Mouse (Mus musculus): ENCODE measurements around the gene Taar3. TPM values are rescaled to one million over a fixed set of nuclear protein-coding genes. Genes with fewer than 3 reads are reported as not detected.

Gene Taar3
- total RNA-seq, 2 experiments from 2014 or later, result not detected

Other genes with a start within 250 kb of the Taar3 start
- 100 to 1,000 TPM; 357 to 393 TPM for gene Rps12, start 162.3 kb upstream of the Taar3 start, total RNA-seq (2021)
- 10 to 100 TPM; 12.0 to 16.7 TPM for gene Slc18b1, start 152.6 kb upstream of the Taar3 start, total RNA-seq (2021)
- under 1 TPM in 1 of 2 experiments, not detected in 1; 0.19 TPM for gene Vnn3, start 98.1 kb upstream of the Taar3 start, total RNA-seq (2021)
- 1 to 10 TPM; 3.0 to 3.8 TPM for gene Vnn1, start 54.9 kb upstream of the Taar3 start, total RNA-seq (2021)
- gene Taar1, start 29.2 kb upstream of the Taar3 start, total RNA-seq (2021), result not detected
- not detected for gene Taar2, start 11.0 kb upstream of the Taar3 start, total RNA-seq (2021)
- not detected for gene Taar4, start 10.9 kb downstream of the Taar3 start, total RNA-seq (2021)
- not detected for gene Taar5, start 21.1 kb downstream of the Taar3 start, total RNA-seq (2021)
- not detected for gene Taar6, start 36.1 kb downstream of the Taar3 start, total RNA-seq (2021)
- gene Taar7a, start 43.9 kb downstream of the Taar3 start, total RNA-seq (2021), result not detected
- not detected for gene Taar7b, start 50.4 kb downstream of the Taar3 start, total RNA-seq (2021)
- gene Taar7d, start 77.7 kb downstream of the Taar3 start, total RNA-seq (2021), result not detected
- gene Taar7e, start 88.1 kb downstream of the Taar3 start, total RNA-seq (2021), result not detected
- gene Taar7f, start 100.0 kb downstream of the Taar3 start, total RNA-seq (2021), result not detected
- gene Taar8a, start 126.9 kb downstream of the Taar3 start, total RNA-seq (2021), result not detected
- gene Taar8b, start 142.7 kb downstream of the Taar3 start, total RNA-seq (2021), result not detected
- not detected for gene Taar8c, start 152.4 kb downstream of the Taar3 start, total RNA-seq (2021)
- gene Taar9, start 160.0 kb downstream of the Taar3 start, total RNA-seq (2021), result not detected
- 10 to 100 TPM; 46.1 to 54.3 TPM for gene Stx7, start 199.7 kb downstream of the Taar3 start, total RNA-seq (2021)